Mouse (Mus musculus) brain, embryonic 14.5 days (tissue): Measurements from ENCODE around the gene Auts2. TPM values are rescaled to one million over a fixed set of nuclear protein-coding genes. Genes with fewer than 3 reads are reported as not detected.
A peak's percentile ranks its signal among the peaks of the same experiment; 100 is the strongest.

ENCODE experiments used
- DNase-seq: peaks from one replicate; pipeline ENCODE4 v3.0.0-alpha.2; 2011; ENCODE audit warnings: low read depth
- CTCF ChIP-seq: fragments of 200-500 bp; IDR thresholded peaks from 2 replicates; pipeline ENCODE4 v1.5.1; 2012; ENCODE audit warnings: inconsistent platforms, mild to moderate bottlenecking, moderate library complexity, borderline replicate concordance; ENCODE audit not compliant: insufficient read depth, insufficient read length; ENCODE audit errors: extremely low read depth
- POLR2A ChIP-seq: fragments of 200-500 bp; IDR thresholded peaks from 2 replicates; pipeline ENCODE4 v1.6.1; 2012; ENCODE audit warnings: mild to moderate bottlenecking, inconsistent platforms, borderline replicate concordance; ENCODE audit not compliant: poor library complexity, insufficient read depth, insufficient read length, severe bottlenecking; ENCODE audit errors: extremely low read depth
- polyA plus RNA-seq: library from polyadenylated mRNA; depleted of rRNA; stranded (reverse); fragments of >200 nt; gene quantifications from 2 replicates; pipeline ENCODE4 v1.2.3, GENCODE M21; 2012

Gene Auts2
- polyA plus RNA-seq, 1 experiment = 122 TPM

DNA sequence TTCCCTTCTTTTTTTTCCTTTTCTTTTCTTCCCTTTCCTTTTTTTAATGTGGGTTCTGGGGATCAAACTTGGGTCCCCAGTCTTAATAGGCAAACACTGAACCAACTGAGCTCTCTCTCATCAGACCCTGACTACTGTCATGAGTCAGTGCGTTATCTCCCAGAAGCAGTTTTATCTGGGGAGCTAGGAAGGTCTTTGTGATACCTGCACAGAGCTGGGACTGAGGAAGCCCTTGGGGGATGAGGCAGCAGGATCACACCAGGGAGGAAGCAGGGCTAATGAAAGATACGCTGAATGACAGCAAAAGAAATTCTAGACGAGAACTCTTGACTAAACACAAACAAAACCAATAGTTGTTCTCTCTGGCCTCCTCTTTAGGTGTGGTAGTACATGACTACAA is 727.6 kb downstream of the Auts2 start:
- no peak for DNase-seq
- TF ChIP-seq CTCF (no peak), POLR2A (no peak)

DNA sequence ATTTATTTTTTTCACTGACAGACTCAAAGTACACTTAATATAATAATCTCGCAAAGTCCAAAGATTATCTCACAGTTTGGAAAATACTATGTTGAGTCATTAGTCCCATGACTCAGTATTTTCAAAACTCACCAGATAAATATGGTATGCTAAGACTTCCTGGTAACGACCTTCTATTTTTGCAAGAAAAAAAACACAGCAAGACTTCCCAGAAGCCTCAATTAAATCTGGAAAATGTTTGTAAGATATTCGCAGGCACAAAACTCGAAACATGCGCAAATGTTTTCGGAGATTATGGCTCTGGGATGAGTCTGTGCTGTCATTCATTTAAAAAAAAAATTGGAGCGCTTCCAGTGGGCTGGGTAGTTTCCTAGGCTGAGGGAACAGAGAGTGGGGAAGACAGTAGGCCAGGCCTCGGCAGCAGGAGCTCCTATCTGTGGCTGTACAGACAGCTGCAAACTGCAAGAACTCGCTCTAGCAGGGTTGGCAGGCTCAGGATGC is 728.6 kb downstream of the Auts2 start:
- TF ChIP-seq POLR2A = no peak
- TF ChIP-seq CTCF = no peak
- DNase-seq = peak; percentile 73

DNA sequence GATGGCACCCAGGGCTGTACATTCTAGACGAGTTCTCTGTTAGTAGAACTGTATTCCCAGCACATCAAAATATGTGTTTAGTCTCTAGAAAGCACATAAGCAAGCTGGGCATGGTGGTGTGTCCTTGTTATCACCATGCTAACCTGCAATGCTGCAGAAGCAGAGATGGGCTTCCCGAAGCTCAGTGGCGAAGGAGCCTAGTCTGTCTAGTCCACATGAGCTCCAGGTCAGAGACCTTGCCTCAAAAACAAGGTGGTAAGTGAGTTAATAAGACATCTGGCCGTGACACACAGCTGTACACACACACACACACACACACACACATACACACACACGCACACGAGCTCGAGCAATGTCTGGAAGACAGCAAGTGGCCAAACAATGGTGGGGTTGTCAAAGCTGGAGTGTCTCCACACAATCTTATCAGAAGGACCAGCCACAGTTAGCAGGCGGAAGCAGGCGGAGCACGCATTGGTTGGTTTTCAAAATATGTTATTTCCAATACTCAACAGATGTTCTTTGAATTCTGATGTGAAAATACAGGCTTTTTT is 729.1 kb downstream of the Auts2 start:
- TF ChIP-seq POLR2A = no peak
- TF ChIP-seq CTCF = no peak

DNA sequence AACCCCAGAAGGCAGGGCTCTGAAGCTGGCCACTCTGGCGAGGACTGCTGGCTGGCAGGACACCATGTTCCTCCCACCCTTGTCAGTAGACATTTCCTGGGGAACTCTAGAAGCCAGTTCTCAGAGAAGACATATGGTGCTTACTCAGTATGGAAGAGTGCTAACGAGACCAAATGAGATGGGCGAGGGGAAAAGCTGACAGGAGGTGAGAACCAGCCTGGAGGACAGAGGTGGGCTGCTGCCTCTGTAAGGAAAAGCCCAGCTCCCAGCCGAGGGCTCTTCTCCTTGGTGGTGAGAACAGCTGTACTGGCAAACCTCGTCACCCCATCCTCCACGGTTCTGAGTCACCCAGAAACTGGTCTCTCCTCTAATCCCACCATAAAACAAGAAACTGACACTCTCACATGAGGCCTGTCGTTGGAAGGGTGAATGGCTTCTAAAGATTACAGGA is 729.8 kb downstream of the Auts2 start:
- TF ChIP-seq CTCF (no peak), POLR2A (no peak)
- peak; percentile 65 for DNase-seq

More for the DNA sequence above, 729.1 kb downstream of the Auts2 start:
- DNase-seq = no peak

DNA sequence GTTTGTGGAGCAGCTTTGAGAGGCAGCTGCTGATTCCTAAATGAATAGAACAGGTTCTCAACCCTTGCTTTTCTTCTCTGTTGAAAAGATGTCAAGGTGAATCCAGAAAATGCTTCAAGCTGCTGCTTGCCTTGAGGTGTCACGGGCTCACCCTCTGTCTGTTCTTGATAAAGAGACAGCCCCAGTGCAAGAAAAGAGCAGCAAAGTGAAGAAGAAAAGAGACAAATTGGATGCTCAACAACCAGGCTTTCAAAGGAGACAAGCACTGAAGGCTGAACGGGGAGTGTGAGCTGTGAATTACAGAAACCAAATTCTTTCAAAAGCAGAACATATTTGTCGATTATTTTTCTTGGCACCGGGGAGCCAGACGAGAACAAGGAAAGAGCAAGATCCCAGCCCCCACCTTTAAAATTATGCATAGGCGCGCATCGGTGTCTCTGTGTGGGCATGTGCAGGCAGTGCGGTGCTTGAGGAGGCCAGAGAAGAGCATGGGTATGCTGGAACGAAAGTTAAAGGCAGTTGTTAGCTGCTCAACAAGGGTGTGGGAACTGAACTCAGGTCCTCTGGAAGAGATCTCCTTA is 730.6 kb downstream of the Auts2 start:
- peak; percentile 54 for DNase-seq
- TF ChIP-seq CTCF (no peak), POLR2A (no peak)

DNA sequence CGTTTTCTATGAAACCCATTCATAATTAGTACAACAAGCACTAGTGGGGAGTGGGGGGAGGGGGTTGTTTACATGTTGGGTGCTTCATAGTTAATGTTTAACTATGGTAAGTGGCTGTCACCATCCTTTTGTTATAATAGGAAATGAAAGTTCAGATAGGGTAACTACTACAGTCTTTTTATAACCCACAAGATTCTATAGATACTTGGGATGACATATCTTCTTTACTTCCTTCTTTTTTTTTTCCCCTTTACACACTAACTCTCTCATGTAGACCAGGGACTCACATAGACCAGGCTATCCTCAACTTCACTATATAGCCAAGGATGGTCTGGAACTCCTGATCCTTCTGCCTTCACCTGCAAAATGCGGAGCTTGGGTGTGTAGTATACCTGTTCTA is 736.8 kb downstream of the Auts2 start:
- DNase-seq = no peak
- TF ChIP-seq CTCF (no peak), POLR2A (no peak)

DNA sequence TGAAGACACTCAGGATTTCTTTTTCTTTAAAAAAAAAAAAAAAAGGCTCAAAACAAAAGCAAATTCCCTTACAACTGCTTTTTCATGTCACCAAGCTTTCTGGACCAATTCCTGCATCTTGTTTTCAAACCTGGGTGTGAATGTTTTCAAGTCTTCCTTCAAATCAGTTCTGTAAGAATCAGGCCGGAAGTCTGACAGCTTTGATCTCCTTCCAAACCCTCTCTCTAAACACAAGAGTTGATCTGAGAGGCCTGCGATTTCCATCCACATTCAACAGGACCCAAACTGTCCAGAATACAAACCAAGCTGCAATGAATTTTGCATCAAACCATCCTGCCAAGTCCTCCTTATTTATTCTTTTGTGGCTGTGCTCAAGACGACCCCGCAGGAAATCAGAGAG is 737.9 kb downstream of the Auts2 start:
- TF ChIP-seq CTCF (no peak), POLR2A (no peak)
- peak; percentile 84 for DNase-seq

DNA sequence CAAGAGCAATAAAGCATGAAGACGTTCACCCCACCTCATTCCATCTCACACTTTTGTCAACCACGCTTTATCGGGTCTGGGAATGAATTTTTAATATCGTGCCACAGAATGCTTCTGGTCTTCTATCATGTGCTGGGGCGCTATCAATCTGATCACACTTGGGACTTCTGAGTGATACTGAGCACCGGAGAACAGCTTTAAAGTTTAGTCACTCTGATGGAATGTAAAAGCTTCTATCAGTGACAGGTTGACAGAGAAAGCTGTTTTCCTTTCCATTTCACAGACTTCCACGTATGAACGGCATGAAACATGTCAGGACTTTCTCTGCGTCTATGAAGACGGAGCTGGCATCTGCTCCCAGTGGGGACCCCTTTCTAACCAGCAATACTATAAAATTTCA is 739.5 kb downstream of the Auts2 start:
- TF ChIP-seq POLR2A (no peak), CTCF (no peak)
- peak; percentile 66 for DNase-seq

DNA sequence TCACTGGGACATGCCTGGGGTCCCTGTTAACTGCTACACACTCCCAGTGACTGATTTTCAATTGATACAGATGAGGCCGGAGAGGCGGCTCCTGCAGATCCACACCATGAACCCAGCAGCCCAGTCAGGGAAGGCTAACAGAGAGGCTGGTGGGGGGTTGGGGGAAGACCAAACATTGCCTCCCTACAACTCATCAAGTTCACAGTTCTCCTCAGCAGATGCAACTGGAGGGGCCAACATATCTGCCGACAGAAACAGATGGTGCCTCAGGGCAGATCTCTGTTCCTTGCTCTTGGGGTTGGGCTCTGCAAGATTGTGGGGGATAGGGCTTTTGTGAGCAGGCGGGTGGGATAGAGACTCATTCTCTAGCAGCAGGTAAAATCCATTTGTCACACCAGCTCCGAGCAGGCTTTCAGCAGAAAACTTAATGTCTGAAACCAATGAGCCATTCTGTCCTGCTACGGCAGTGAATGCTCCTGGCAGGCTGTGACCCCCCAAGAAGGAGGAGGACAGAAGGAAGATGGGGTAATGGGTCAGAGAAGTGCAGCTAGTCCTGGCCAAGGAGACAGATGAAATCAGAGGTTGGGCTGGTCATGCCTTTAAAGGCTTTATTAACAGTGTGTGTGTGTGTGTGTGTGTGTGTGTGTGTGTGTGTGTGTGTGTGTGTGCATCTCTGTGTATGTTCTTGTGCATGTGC is 740.7 kb downstream of the Auts2 start:
- TF ChIP-seq CTCF = no peak
- no peak for TF ChIP-seq POLR2A
- peak; percentile 89 for DNase-seq

DNA sequence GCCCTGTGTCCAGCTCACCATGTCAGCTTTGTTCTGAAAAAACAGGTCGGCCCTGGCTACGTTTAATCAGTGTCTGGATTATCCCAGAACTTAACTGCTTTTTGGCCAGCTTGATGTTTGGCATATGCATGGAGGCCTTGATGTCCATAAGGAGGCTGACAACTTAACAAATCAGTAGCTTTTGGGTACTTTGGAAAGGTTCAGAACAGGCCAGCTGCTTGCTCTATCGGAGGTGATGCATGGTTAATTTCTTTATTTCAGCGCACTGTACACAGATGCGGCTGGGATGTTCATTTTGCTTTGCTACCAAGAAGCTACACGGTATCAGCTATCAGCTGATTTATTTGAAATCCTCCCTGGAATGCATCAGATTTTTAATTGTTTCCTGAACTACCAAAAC is 741.2 kb downstream of the Auts2 start:
- DNase-seq = peak; percentile 76
- TF ChIP-seq POLR2A = no peak
- TF ChIP-seq CTCF = no peak

DNA sequence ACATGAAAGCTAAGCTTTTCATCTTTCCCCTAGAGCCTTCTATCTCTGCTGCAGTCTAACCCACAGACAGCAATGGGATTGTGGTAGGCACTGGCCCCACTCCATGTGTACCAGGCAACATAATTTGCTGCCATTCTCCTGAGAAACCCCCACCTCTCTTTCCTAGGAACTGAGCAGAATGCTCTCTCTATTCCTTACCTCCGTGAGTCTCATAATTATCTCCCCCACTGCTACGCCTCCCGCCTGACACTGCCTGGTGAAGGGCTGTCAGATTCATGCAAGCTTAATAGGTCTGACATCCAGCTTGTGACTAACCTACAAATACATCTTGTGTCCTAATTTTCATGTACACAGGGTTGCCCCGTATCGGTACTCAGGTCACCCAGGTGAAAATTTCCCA is 744.8 kb downstream of the Auts2 start:
- DNase-seq = peak; percentile 84
- no peak for TF ChIP-seq POLR2A
- no peak for TF ChIP-seq CTCF
